Mouse (Mus musculus): ENCODE data around the gene Adamts13. TPM values are rescaled to one million over a fixed set of nuclear protein-coding genes. Genes with fewer than 3 reads are reported as not detected.

The Adamts13 gene
- polyA plus RNA-seq, 1 experiment from 2014 or later = not detected

DNA sequence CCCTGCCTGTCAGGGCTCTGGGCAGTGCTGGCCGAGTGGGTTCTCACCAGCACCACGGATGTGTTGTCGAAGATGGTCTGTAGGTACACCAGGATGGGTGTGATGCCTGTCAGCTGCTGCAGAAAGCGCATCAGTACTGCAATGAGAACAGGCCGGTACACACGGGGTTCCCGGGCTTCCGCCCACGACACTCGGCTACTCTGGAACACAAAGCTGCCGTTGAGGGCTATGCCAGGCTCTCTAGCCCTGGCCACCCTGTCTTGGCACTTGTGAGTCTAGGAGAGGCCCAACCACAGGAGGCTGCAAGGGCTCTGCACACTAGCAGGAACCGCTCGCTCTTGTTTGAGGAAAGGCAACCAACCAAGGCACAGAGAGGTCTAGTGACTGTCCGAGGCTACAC, 50.9 kb downstream of the Adamts13 start:
- Histone ChIP-seq H3K27ac (replicated peaks) (no peak overlapping the region), H3K9ac (replicated peaks) (no peak overlapping the region), H3K4me2 (no peak overlapping the region), H3K4me1 (peaks cover 18% of the 10 kb centered on the region), H3K27me3 (replicated peaks) (0 out of 2 replicates have a peak, but pooled peaks cover under 1% of the 10 kb centered on the region), H3K4me3 (replicated peaks) (no peak overlapping the region), H3K9me3 (replicated peaks) (no peaks in the 10 kb centered on the region), H3K36me3 (peaks cover 14% of the 10 kb centered on the region)
- ATAC-seq (ENCODE audit: low FRiP score) = no peak
- WGBS = 88% methylated on average over 14 of the region's 14 CpGs

DNA sequence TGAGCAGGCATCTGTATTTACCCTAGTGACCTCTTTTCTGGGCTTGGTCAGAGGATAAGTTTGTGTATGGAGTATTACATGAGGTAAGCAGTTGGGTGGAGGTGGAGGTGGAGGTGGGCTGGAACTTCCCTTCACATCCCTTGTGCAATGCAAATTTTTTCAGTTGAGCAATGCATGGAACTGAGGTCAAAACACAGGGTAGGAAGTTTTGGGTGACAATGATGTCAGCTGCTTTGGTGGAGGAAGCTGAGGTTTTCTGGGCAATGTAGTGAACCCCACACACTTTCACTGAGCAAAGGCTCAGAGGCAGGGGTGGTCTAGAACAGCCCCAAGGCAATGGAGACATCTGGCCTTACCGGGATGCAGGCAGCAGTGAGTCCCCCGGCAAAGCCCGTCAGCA, 52.3 kb downstream of the Adamts13 start:
- Histone ChIP-seq H3K9me3 (replicated peaks) (no peaks in the 10 kb centered on the region), H3K27me3 (replicated peaks) (0 out of 2 replicates have a peak, but pooled peaks cover 3% of the 10 kb centered on the region), H3K4me3 (replicated peaks) (no peak overlapping the region), H3K36me3 (peaks cover 4% of the 10 kb centered on the region; the same call in 1 of the 2 replicates), H3K4me2 (no peak overlapping the region), H3K4me1 (peaks cover 18% of the 10 kb centered on the region), H3K27ac (replicated peaks) (no peak overlapping the region), H3K9ac (replicated peaks) (no peak overlapping the region)
- no peak for ATAC-seq (ENCODE audit: low FRiP score)
- WGBS = 81% methylated on average over 3 of the region's 3 CpGs

DNA sequence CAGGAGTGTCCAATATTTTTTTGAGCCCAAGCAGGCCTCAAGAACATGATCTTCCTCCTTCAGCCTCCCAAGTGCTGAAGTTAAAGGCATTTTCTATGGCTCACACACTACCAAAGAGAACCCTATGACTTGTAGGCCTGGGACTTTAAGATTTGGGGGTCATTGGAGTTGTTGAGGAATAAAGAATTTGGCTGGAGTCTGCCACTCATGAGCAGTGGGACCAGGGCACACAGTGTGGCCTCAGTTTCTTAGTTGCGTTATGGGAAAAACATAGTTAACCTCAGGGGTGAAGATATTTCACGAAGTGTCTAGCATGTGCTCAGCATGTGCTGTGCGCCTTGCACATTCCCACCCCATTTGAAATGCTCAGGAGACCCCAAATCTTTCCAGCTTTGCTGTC, 53.1 kb downstream of the Adamts13 start:
- ATAC-seq (ENCODE audit: low FRiP score) = no peak
- 99% methylated on average over 3 of the region's 3 CpGs for WGBS
- H3K36me3 ChIP-seq = peaks cover under 1% of the 10 kb centered on the region; the same call in 1 of the 2 replicates
- H3K4me3 ChIP-seq (replicated peaks) = no peak overlapping the region
- H3K27ac ChIP-seq (replicated peaks) = no peak overlapping the region
- peaks cover 18% of the 10 kb centered on the region for H3K4me1 ChIP-seq
- 0 out of 2 replicates have a peak, but pooled peaks cover 3% of the 10 kb centered on the region for H3K27me3 ChIP-seq (replicated peaks)
- H3K9me3 ChIP-seq (replicated peaks) = no peaks in the 10 kb centered on the region
- H3K9ac ChIP-seq (replicated peaks) = no peak overlapping the region
- 0 out of 2 replicates have a peak overlapping the region, but pooled peaks have one; percentile 74 for H3K4me2 ChIP-seq

DNA sequence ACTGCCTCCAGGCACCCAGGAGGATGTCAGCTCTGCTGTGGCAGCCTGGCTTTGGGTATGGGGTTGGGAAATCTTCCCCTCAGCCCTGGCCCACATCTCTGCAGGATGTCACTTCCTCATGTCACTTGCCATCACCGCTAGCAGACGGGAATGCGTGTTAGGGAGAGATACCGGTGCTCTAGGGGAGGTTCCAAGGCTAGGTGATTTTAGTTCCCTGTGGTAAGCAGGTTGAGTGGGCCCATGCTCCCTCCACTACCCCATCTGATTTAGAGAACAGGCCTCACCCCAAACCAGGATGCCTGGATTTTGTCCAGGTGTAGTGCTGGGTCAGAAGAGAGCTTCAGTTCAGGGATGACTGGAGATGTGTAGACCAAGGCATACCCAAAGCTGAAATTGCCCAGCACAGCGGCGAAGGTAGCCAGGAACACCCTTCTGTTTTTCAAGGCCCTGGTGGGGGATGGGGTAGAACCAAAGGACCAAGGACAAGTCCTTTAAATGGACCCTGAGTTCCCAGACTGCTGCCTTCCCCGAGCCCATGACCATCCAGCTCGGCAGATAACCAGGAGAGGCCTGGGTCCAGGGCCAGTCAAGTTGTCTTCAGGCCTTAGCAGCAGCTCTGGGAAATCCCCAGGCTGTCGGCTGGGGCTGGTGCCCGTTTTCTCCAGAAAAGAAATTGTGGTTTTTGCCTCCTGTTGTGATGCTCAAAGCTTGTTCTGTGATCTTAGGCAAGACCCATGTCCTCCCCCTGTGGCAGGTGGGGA, 53.8 kb downstream of the Adamts13 start:
- Histone ChIP-seq H3K4me2 (peak overlapping the region; percentile 74), H3K36me3 (no peaks in the 10 kb centered on the region), H3K27ac (replicated peaks) (peak overlapping the region; percentile 80), H3K27me3 (replicated peaks) (0 out of 2 replicates have a peak, but pooled peaks cover 3% of the 10 kb centered on the region), H3K9me3 (replicated peaks) (no peaks in the 10 kb centered on the region), H3K9ac (replicated peaks) (peak overlapping the region; percentile 52), H3K4me1 (peaks cover 18% of the 10 kb centered on the region), H3K4me3 (replicated peaks) (peak overlapping the region; percentile 49)
- WGBS = 63% methylated on average over 10 of the region's 10 CpGs
- no peak for ATAC-seq (ENCODE audit: low FRiP score)

DNA sequence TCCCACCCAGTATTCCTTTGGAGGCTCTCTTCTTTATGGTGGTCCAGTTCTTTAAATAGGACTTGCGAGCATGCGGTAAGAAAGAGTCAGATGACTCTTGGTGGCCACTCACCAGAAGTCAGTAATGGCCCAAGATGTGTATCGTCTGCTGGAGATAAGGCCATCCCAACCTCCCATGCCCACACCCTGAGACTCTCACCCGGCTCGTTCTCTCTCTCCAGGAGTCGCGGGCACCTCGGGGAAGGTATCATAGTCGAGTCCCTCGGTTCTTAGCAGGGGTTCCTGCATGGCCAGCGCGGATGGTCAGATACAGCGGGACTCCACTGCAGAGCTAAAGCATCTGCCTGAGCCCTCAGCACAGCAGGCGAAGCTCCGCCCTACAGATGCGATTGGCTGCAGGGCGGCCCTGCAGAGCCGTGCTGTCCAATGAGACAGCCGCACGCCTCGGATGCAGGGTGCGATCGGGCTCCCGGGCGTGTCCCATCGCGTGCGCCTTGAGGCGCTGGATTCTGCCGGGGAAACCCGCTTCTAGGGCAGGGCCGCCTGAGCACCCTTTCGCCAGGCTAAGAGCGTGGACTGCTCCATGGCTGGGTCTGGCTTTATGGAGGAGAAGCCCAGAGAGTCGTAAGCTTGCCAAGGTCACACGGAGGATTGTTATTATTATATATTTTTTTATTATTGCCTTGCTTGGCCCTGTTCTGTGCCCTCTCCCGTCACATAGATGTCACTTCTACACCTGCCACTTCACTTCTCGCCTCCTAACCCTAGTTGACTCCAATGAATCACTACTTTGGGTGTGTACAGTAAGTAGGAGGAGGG, 54.6 kb downstream of the Adamts13 start, which contains the start of gene Slc2a6:
Gene Slc2a6 (minus strand): TSS at position 381 of the 819 bp plus-strand sequence.
- peak within 1 kb of the TSS; percentile 80 for H3K27ac ChIP-seq (replicated peaks)
- 2% methylated on average over 38 of the region's 38 CpGs for WGBS
- H3K4me1 ChIP-seq = peaks cover 18% of the 10 kb centered on the region
- H3K9me3 ChIP-seq (replicated peaks) = no peaks in the 10 kb centered on the region
- 0 out of 2 replicates have a peak, but pooled peaks cover 3% of the 10 kb centered on the region for H3K27me3 ChIP-seq (replicated peaks)
- H3K4me2 ChIP-seq = peak within 1 kb of the TSS; percentile 74
- peak; percentile 99 for ATAC-seq (ENCODE audit: low FRiP score)
- H3K36me3 ChIP-seq = no peaks in the 10 kb centered on the region
- peak within 1 kb of the TSS; percentile 52 for H3K9ac ChIP-seq (replicated peaks)
- peak within 1 kb of the TSS; percentile 49 for H3K4me3 ChIP-seq (replicated peaks)

DNA sequence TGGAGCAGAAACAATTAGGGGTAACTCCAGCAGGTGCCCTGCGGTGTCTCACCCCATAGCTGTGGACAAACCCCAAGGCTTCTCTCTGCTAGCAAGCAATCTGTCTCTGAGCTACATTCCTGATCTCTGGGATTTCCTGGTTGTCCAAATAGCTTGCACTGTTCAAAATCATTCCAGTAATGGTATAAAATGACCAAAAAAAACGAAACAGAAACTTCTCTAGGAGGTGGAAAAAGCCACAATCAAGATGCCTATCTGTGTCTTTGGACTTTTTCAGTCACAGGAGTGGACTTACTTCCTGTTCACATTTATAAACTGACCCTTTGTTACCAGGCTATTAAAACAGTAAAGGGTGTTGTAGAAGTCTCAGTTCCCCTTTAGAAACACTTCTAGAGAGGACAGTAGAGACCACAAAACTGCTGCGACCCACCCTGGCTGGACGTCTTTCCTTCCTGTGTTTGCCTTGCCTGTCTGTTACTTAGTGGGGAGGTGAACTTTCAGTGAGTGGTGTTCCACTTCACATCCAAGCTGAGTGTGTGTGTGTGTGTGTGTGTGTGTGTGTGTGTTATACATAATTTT, 55.3 kb downstream of the Adamts13 start:
- H3K4me2 ChIP-seq = peak overlapping the region; percentile 74
- ATAC-seq (ENCODE audit: low FRiP score) = no peak
- no peaks in the 10 kb centered on the region for H3K36me3 ChIP-seq
- peak overlapping the region; percentile 67 for H3K27ac ChIP-seq (replicated peaks)
- no peaks in the 10 kb centered on the region for H3K9me3 ChIP-seq (replicated peaks)
- H3K27me3 ChIP-seq (replicated peaks) = 0 out of 2 replicates have a peak, but pooled peaks cover 3% of the 10 kb centered on the region
- peak overlapping the region; percentile 45 for H3K9ac ChIP-seq (replicated peaks)
- H3K4me3 ChIP-seq (replicated peaks) = peak overlapping the region; percentile 49
- WGBS = 74% methylated on average over 4 of the region's 4 CpGs
- H3K4me1 ChIP-seq = peaks cover 18% of the 10 kb centered on the region

DNA sequence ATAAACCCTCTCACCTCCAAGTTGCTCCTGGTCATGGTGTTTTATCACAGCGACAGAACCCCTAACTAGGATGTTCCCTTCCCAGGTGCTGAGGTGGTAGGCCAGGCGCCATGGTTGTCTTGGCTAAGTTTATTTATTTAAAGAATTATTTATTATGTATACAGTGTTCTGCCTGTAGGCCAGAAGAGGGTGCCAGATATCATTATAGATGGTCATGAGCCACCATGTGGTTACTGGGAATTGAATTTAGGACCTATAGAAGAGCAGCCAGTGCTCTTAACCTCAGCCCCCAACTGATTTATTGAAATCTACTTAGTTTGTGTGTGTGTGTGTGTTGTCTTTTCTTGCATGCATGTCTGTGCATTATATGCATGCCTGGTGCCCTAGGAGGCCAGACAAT, 59.1 kb downstream of the Adamts13 start:
- H3K36me3 ChIP-seq = no peaks in the 10 kb centered on the region
- H3K4me2 ChIP-seq = no peak overlapping the region
- no peak overlapping the region for H3K9ac ChIP-seq (replicated peaks)
- H3K4me3 ChIP-seq (replicated peaks) = no peak overlapping the region
- no peaks in the 10 kb centered on the region for H3K9me3 ChIP-seq (replicated peaks)
- H3K27me3 ChIP-seq (replicated peaks) = 0 out of 2 replicates have a peak, but pooled peaks cover 3% of the 10 kb centered on the region
- 73% methylated on average over 2 of the region's 2 CpGs for WGBS
- ATAC-seq (ENCODE audit: low FRiP score) = no peak
- H3K27ac ChIP-seq (replicated peaks) = no peak overlapping the region
- peaks cover 9% of the 10 kb centered on the region for H3K4me1 ChIP-seq

DNA sequence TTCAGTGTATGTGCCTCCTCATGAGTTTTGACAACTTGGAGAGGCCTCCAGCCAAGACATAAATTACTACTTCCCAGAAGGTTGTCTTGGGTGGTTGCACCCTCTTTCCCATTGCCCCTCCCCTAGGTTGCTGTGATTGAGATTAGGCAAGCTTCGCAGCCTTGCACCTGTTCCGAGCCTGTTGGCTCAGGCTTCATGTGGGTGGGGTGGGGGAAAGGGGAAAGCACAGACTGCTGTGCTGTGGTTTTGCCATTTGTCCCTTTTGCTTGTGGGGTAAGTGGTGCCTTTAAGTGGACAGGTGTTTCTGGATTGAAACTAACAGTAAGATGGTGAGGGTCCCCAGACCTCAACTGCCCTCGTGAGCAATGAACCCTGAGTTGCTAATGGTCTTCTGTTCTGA, 62.8 kb downstream of the Adamts13 start:
- WGBS = 69% methylated on average over 3 of the region's 3 CpGs
- no peak for ATAC-seq (ENCODE audit: low FRiP score)
- no peak overlapping the region for H3K9ac ChIP-seq (replicated peaks)

DNA sequence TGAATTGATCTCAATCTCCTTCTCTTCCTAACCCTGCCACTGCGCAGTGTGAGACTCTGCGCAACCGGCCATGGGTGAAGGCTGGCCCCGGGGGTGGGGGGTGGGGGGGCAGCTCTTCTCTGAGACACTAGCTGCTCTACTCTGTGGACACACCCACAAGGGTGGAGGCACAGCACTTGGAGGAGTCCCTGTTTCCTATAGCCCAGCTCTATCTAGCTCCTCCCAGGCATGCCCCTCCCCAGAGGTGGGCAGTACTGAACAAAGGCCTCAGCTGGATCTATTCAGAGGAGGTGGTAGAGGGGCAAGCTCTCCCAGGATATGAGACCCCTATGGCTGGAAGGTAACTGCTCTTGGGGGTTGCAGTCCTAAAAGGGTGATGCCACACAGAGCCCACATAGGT, 63.8 kb downstream of the Adamts13 start:
- no peaks in the 10 kb centered on the region for H3K36me3 ChIP-seq
- 68% methylated on average over 4 of the region's 4 CpGs for WGBS
- no peaks in the 10 kb centered on the region for H3K9me3 ChIP-seq (replicated peaks)
- H3K4me3 ChIP-seq (replicated peaks) = no peak overlapping the region
- no peaks in the 10 kb centered on the region; the same call in 1 of the 2 replicates for H3K4me1 ChIP-seq
- no peak for ATAC-seq (ENCODE audit: low FRiP score)
- no peak overlapping the region for H3K27ac ChIP-seq (replicated peaks)
- H3K4me2 ChIP-seq = no peak overlapping the region
- no peaks in the 10 kb centered on the region for H3K27me3 ChIP-seq (replicated peaks)
- H3K9ac ChIP-seq (replicated peaks) = no peak overlapping the region

More for the DNA sequence above, 62.8 kb downstream of the Adamts13 start:
- Histone ChIP-seq H3K4me1 (no peaks in the 10 kb centered on the region; the same call in 1 of the 2 replicates), H3K9me3 (replicated peaks) (no peaks in the 10 kb centered on the region), H3K4me3 (replicated peaks) (no peak overlapping the region), H3K27me3 (replicated peaks) (no peaks in the 10 kb centered on the region), H3K36me3 (no peaks in the 10 kb centered on the region), H3K27ac (replicated peaks) (no peak overlapping the region), H3K4me2 (no peak overlapping the region)

DNA sequence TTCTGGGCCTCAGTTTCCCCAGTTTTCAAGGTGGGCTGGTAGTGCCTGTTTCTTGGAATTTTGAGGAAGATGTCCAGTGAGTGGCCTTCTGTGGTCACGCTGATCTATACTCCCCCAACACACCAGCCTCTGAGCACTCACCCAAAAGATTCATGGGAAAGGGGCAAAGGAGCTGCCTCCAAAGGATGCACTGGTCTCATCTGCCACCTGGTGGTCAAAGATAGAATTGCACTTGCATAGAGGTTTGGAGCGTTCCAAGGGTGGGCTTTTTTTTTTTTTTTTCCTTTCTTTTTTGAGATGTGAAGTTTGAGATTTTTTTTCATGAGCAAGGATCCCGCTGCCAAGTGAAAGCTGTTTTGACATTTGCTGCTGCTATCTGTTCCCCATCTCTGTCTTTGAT, 65.4 kb downstream of the Adamts13 start:
- no peaks in the 10 kb centered on the region; the same call in 1 of the 2 replicates for H3K4me1 ChIP-seq
- H3K36me3 ChIP-seq = no peaks in the 10 kb centered on the region
- H3K27me3 ChIP-seq (replicated peaks) = no peaks in the 10 kb centered on the region
- no peak overlapping the region for H3K4me3 ChIP-seq (replicated peaks)
- no peak overlapping the region for H3K9ac ChIP-seq (replicated peaks)
- H3K4me2 ChIP-seq = no peak overlapping the region
- WGBS = 1% methylated on average over 3 of the region's 3 CpGs
- H3K9me3 ChIP-seq (replicated peaks) = no peaks in the 10 kb centered on the region
- no peak overlapping the region for H3K27ac ChIP-seq (replicated peaks)
- no peak; the same call in 1 of the 2 replicates for ATAC-seq (ENCODE audit: low FRiP score)

DNA sequence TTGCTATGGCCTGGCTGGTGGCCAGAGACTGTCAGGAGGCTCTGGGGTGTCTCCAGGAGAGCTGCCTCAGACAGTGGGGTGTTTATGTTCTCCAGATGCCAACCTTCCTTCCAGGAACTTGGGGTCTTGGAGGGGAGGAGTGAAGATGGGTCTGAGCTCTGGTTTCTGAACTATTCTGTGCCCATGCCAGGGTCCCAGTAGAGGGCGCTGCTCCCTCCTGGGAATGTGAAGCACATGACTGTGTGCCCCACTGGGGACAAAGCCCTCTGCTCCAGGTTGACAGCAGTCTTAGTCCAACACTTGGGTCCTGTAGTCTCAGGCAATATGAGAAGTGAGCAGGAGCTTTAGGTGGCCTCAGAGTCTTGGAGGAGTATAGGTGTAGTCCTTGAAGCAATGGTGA, 66.1 kb downstream of the Adamts13 start:
- Histone ChIP-seq H3K4me3 (replicated peaks) (no peak overlapping the region), H3K27ac (replicated peaks) (no peak overlapping the region), H3K4me2 (no peak overlapping the region), H3K27me3 (replicated peaks) (no peaks in the 10 kb centered on the region), H3K4me1 (no peaks in the 10 kb centered on the region; the same call in 1 of the 2 replicates), H3K9me3 (replicated peaks) (no peaks in the 10 kb centered on the region), H3K9ac (replicated peaks) (no peak overlapping the region), H3K36me3 (no peaks in the 10 kb centered on the region)
- no peak for ATAC-seq (ENCODE audit: low FRiP score)
- WGBS = 6% methylated on average over 1 of the region's 1 CpGs
